In the genomic region with DNA sequence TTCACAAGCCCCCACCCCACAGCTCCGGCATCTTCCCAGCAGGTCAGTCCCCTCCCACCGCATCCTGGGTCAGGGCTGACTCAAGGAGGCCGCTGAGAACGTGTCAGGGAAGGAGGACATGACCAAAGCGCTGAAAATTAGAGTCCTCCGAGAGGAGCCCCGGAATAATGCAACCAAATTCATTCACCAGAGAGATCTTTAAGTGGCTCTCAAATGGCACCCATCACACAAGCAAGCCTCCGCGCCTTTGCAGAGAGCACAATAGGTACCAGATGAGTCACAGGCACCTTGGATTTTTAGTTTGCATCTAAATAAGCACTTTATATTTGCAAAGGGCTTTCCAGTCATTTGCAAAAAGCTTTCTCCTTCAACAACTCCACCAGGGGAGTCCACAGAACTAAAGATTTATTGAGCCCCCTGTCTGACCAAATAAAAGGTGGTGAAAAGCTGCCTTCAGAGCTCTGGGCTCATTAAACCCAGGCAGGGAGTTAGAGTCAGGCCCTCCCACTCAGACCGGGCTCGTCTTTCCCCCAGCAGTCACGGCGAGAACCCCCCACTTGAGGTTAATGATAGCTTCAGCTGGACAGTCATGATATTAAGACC, we compare ENCODE assay signal across 13 mouse cellular contexts. TPM values are rescaled to one million over a fixed set of nuclear protein-coding genes. Genes with fewer than 3 reads are reported as not detected.
A peak's percentile ranks its signal among the peaks of the same experiment; 100 is the strongest.
DNase-seq lines count a peak whose midpoint lies in the region; ATAC-seq and TF ChIP-seq lines count a peak whose summit lies in the region.
"Had no signal": no experiment of that assay in that cellular context is flagged by ENCODE, and none has a peak within 500 bp of the region (broad histone marks: within the 10 kb centered on the region; RNA-seq: fewer than 3 reads in every experiment).

No protein-coding gene starts in this region.

- WGBS in forebrain, embryonic 16.5 days: 3% methylated on average over 13 of the region's 13 CpGs
- 4% methylated on average over 13 of the region's 13 CpGs for WGBS in midbrain, embryonic 12.5 days

- TF ChIP-seq EP300 in ES-Bruce4 (IDR thresholded peaks at IDR 0.05; ENCODE audit: insufficient read depth, low read depth, low read length): peak; percentile 74

- TF ChIP-seq POLR2A in ES-Bruce4 (IDR thresholded peaks at IDR 0.05; ENCODE audit: insufficient read depth, low read length): no peak

- intact Hi-C loops in left cerebral cortex, postnatal 4 days (cut with DNase I): loop anchor here (10.0 kb wide), 1 partner anchor 285 kb away; no protein-coding TSS in a partner anchor

- H3K4me1 ChIP-seq in ES-Bruce4 (ENCODE audit: control insufficient read depth, insufficient read depth, low read length): peaks cover 1% of the 10 kb centered on the region
- peaks cover 28% of the 10 kb centered on the region for H3K4me1 ChIP-seq in forebrain, embryonic 16.5 days (replicated peaks; ENCODE audit: control insufficient read depth, insufficient read depth, low read length)
- H3K4me1 ChIP-seq in midbrain, embryonic 12.5 days: peaks cover 25% of the 10 kb centered on the region

- peak overlapping the region; percentile 30 for H3K4me2 ChIP-seq in forebrain, embryonic 16.5 days (ENCODE audit: low read length)
- H3K4me2 ChIP-seq in midbrain, embryonic 12.5 days (replicated peaks): peak overlapping the region; percentile 22
- H3K4me2 ChIP-seq: embryonic facial prominence, embryonic 13.5 days had no signal

- H3K9me3 ChIP-seq in ES-Bruce4 (replicated peaks; ENCODE audit: control insufficient read depth, insufficient read depth, low read length, poor library complexity, severe bottlenecking): no peaks in the 10 kb centered on the region; the same call in 1 of the 2 replicates
- peaks cover 3% of the 10 kb centered on the region; the same call in 1 of the 2 replicates for H3K9me3 ChIP-seq in forebrain, embryonic 16.5 days (ENCODE audit: control insufficient read depth, low read length)
- H3K9me3 ChIP-seq in midbrain, embryonic 12.5 days: peaks cover 3% of the 10 kb centered on the region; the same call in 1 of the 2 replicates
- H3K9me3 ChIP-seq: embryonic facial prominence, embryonic 13.5 days had no signal

- H3K36me3 ChIP-seq in ES-Bruce4 (ENCODE audit: control insufficient read depth, insufficient read depth, low read length, poor library complexity, severe bottlenecking): no peaks in the 10 kb centered on the region
- no peaks in the 10 kb centered on the region for H3K36me3 ChIP-seq in forebrain, embryonic 16.5 days (ENCODE audit: control insufficient read depth, insufficient read depth)
- no peaks in the 10 kb centered on the region for H3K36me3 ChIP-seq in midbrain, embryonic 12.5 days
- H3K36me3 ChIP-seq: embryonic facial prominence, embryonic 13.5 days had no signal

- DNase-seq in ZHBTc4 (ENCODE audit: low read depth, low spot score): peak; percentile 87
- DNase-seq in left cerebral cortex, postnatal 4 days: no peak
- no peak for DNase-seq in frontal cortex, postnatal 25 days (ENCODE audit: low spot score in 2 of 2)
- DNase-seq in adrenal gland, postnatal 25 days: no peak
- DNase-seq: gastrocnemius, postnatal 36 days; thymus, postnatal 4 days had no signal

- no peaks in the 10 kb centered on the region for H3K27me3 ChIP-seq in ES-Bruce4 (ENCODE audit: control insufficient read depth, insufficient read depth, low read length, poor library complexity, severe bottlenecking)
- no peaks in the 10 kb centered on the region for H3K27me3 ChIP-seq in forebrain, embryonic 16.5 days (replicated peaks; ENCODE audit: control insufficient read depth, insufficient read depth, low read length)
- peaks cover 10% of the 10 kb centered on the region; the same call in 1 of the 2 replicates for H3K27me3 ChIP-seq in midbrain, embryonic 12.5 days
- H3K27me3 ChIP-seq: embryonic facial prominence, embryonic 13.5 days had no signal

- H3K9ac ChIP-seq in ES-Bruce4 (ENCODE audit: low read depth, poor library complexity, severe bottlenecking): no peak overlapping the region; the same call in 1 of the 2 replicates
- H3K9ac ChIP-seq in forebrain, embryonic 16.5 days (replicated peaks; ENCODE audit: low read depth, low read length): 0 out of 2 replicates have a peak overlapping the region, but pooled peaks have one; percentile 33
- no peak overlapping the region for H3K9ac ChIP-seq in midbrain, embryonic 12.5 days (replicated peaks)
- H3K9ac ChIP-seq: embryonic facial prominence, embryonic 13.5 days had no signal

- H3K27ac ChIP-seq in ES-Bruce4 (ENCODE audit: insufficient read depth, low read length): peak overlapping the region; percentile 94
- H3K27ac ChIP-seq in forebrain, embryonic 16.5 days (ENCODE audit: low read length): peak overlapping the region; percentile 68
- H3K27ac ChIP-seq in midbrain, embryonic 12.5 days (replicated peaks): peak overlapping the region; percentile 22; the same call in 1 of the 2 replicates
- H3K27ac ChIP-seq: embryonic facial prominence, embryonic 13.5 days had no signal

- H3K4me3 ChIP-seq in ES-Bruce4 (ENCODE audit: low read depth, low read length): no peak overlapping the region
- no peak overlapping the region for H3K4me3 ChIP-seq in forebrain, embryonic 16.5 days (replicated peaks; ENCODE audit: low read length)
- no peak overlapping the region for H3K4me3 ChIP-seq in midbrain, embryonic 12.5 days
- H3K4me3 ChIP-seq: embryonic facial prominence, embryonic 13.5 days had no signal

- no peak for TF ChIP-seq CTCF in ES-Bruce4 (IDR thresholded peaks at IDR 0.05; ENCODE audit: low read depth, low read length)

- peak; percentile 81 for ATAC-seq in forebrain, embryonic 16.5 days
- ATAC-seq in midbrain, embryonic 12.5 days (ENCODE audit: low FRiP score, low read depth): peak; percentile 76

RNA-seq across cellular contexts. Expression of gene Drd3, which starts 46.4 kb away (rescaled TPM):
- polyA plus RNA-seq in ES-Bruce4 (2011; ENCODE audit: insufficient read depth, insufficient read length, low read depth, missing spikeins): not detected in 2 replicates
- not detected in 2 replicates for polyA plus RNA-seq in forebrain, embryonic 16.5 days (2015; fragmentation: Nextera tagmentation; extraction: Ambion mirVana)
- polyA plus RNA-seq in midbrain, embryonic 12.5 days (2016; fragmentation: Nextera tagmentation; extraction: Ambion mirVana): not detected in 2 replicates
- total RNA-seq in left cerebral cortex, postnatal 4 days (2021): under 1 TPM; 0.26 to 0.46 TPM
- not detected in 2 replicates for total RNA-seq in adrenal gland, postnatal 25 days (2021)
- total RNA-seq: gastrocnemius, postnatal 36 days had no signal
- polyA plus RNA-seq: embryonic facial prominence, embryonic 13.5 days; intestine, embryonic 14.5 days; lung, embryonic 16.5 days; spleen, adult 2 months had no signal

Comparison
In these comparisons a context has a peak if more than half of its experiments do, and no peak if none do; other contexts are left out.
1. H3K27ac ChIP-seq: peak in every context shown above with its lines; median percentile 94 in ES-Bruce4; 68 in forebrain, embryonic 16.5 days; 22 in midbrain, embryonic 12.5 days.